Mouse (Mus musculus) kidney, postnatal 0 days (tissue): ENCODE measurements around the gene Tnnc1. TPM values are rescaled to one million over a fixed set of nuclear protein-coding genes. Genes with fewer than 3 reads are reported as not detected.

Experiments
- ATAC-seq: fragments of 200-750 bp; cut with Nextera tagmentation; replicated peaks from 2 replicates; pipeline ENCODE4 v1.8.0; 2017; ENCODE audit warnings: low read depth, moderate number of reproducible peaks, moderate TSS enrichment, moderate library complexity; ENCODE audit not compliant: low FRiP score
- DNase-seq: peaks from one replicate; pipeline ENCODE4 v3.0.0-alpha.2; 2016; ENCODE audit warnings: low spot score
- H3K27ac ChIP-seq: fragments of 300-500 bp; sonication (generic); 2 replicates; pipeline ENCODE4 v1.5.1; 2014; ENCODE audit warnings: mild to moderate bottlenecking
- H3K27me3 ChIP-seq: fragments of 300-500 bp; sonication (generic); 2 replicates; pipeline ENCODE4 v1.6.1; 2014; ENCODE audit warnings: low read length, mixed read lengths; ENCODE audit not compliant: insufficient read depth
- H3K36me3 ChIP-seq: fragments of 300-500 bp; sonication (generic); 2 replicates; pipeline ENCODE4 v1.6.1; 2014; ENCODE audit warnings: low read length, mixed read lengths; ENCODE audit not compliant: insufficient read depth
- H3K4me1 ChIP-seq: fragments of 300-500 bp; sonication (generic); replicated peaks from 2 replicates; pipeline ENCODE4 v1.6.1; 2014; ENCODE audit warnings: antibody characterized with exemption, low read length, mixed read lengths; ENCODE audit not compliant: insufficient read depth
- H3K4me2 ChIP-seq: fragments of 300-500 bp; sonication (generic); 2 replicates; pipeline ENCODE4 v1.6.1; 2014; ENCODE audit warnings: mild to moderate bottlenecking, low read length, moderate library complexity, mixed read lengths
- H3K4me3 ChIP-seq: fragments of 300-500 bp; sonication (generic); replicated peaks from 2 replicates; pipeline ENCODE4 v1.5.1; 2014; ENCODE audit warnings: low read depth, low read length
- H3K9ac ChIP-seq: fragments of 300-500 bp; sonication (generic); 2 replicates; pipeline ENCODE4 v1.6.1; 2014; ENCODE audit warnings: low read depth, low read length
- H3K9me3 ChIP-seq: fragments of 300-500 bp; sonication (generic); replicated peaks from 2 replicates; pipeline ENCODE4 v1.6.1; 2016; ENCODE audit warnings: low read length, inconsistent platforms, mixed read lengths
- CTCF ChIP-seq: IDR thresholded peaks from 2 replicates; pipeline ENCODE4 v1.5.1; 2016; ENCODE audit warnings: antibody characterized with exemption, low read depth, mild to moderate bottlenecking, moderate library complexity
- WGBS: fragments of 180-500 bp; shearing (Covaris S2); extraction: QIAGEN DNeasy Blood & Tissue Kit; methylation state at CpG from one replicate; pipeline ENCODE4 v1.1.7; 2014; 5-methylcytosine and 5-hydroxymethylcytosine counted together
- polyA plus RNA-seq: library from polyadenylated mRNA; unstranded; fragments of >200 nt; fragmentation: Nextera tagmentation; extraction: Ambion mirVana; gene quantifications from 2 replicates; pipeline ENCODE4 v1.2.1, GENCODE M21; 2015

The Tnnc1 gene
- polyA plus RNA-seq, 1 experiment from 2014 or later, result 0.95 TPM

- peak; percentile 49 for ATAC-seq
- peak; percentile 63 for DNase-seq
- H3K9ac ChIP-seq, result peak overlapping the region; percentile 91
- H3K4me3 ChIP-seq, result peak overlapping the region; percentile 83
- peaks cover 24% of the 10 kb centered on the region for H3K36me3 ChIP-seq
- H3K4me2 ChIP-seq, result peak overlapping the region; percentile 94
- H3K4me1 ChIP-seq, result peaks cover 12% of the 10 kb centered on the region
- H3K27me3 ChIP-seq, result no peaks in the 10 kb centered on the region
- under 1% methylated on average over 39 of the region's 39 CpGs for WGBS
- no peak for TF ChIP-seq CTCF
- H3K27ac ChIP-seq, result peak overlapping the region; percentile 90
- H3K9me3 ChIP-seq, result no peaks in the 10 kb centered on the region
Observed at GRCm38 (mm10) chr14:31205562-31206467, 2.3 kb upstream of the Tnnc1 start.

GRCm38 (mm10) chr14:31206472-31206981 lies 1.6 kb upstream of the Tnnc1 start:
- Histone ChIP-seq H3K9ac (peak overlapping the region; percentile 91), H3K36me3 (peaks cover 17% of the 10 kb centered on the region), H3K4me1 (peaks cover 12% of the 10 kb centered on the region), H3K27me3 (no peaks in the 10 kb centered on the region), H3K4me2 (peak overlapping the region; percentile 94), H3K9me3 (no peaks in the 10 kb centered on the region), H3K27ac (peak overlapping the region; percentile 90), H3K4me3 (peak overlapping the region; percentile 83)
- TF ChIP-seq CTCF, result no peak
- peak; percentile 62 for ATAC-seq
- peak; percentile 97 for DNase-seq
- WGBS, result under 1% methylated on average over 48 of the region's 48 CpGs

- H3K27me3 ChIP-seq, result no peaks in the 10 kb centered on the region
- no peak for ATAC-seq
- no peak overlapping the region for H3K27ac ChIP-seq
- H3K4me1 ChIP-seq, result peaks cover 12% of the 10 kb centered on the region
- peaks cover 11% of the 10 kb centered on the region for H3K36me3 ChIP-seq
- H3K9ac ChIP-seq, result peak overlapping the region; percentile 91
- no peak for TF ChIP-seq CTCF
- H3K4me2 ChIP-seq, result peak overlapping the region; percentile 94
- no peak for DNase-seq
- H3K9me3 ChIP-seq, result no peaks in the 10 kb centered on the region
- peak overlapping the region; percentile 83 for H3K4me3 ChIP-seq
- 79% methylated on average over 13 of the region's 13 CpGs for WGBS
Observed at GRCm38 (mm10) chr14:31207070-31207830, 862 bp upstream of the Tnnc1 start.

- DNase-seq (no peak), ATAC-seq (no peak)
- no peaks in the 10 kb centered on the region for H3K36me3 ChIP-seq
- H3K27me3 ChIP-seq, result no peaks in the 10 kb centered on the region
- H3K27ac ChIP-seq, result no peak overlapping the region
- no peak overlapping the region for H3K4me2 ChIP-seq
- no peak for TF ChIP-seq CTCF
- WGBS, result 66% methylated on average over 4 of the region's 4 CpGs
- H3K9me3 ChIP-seq, result no peaks in the 10 kb centered on the region
- peaks cover 11% of the 10 kb centered on the region for H3K4me1 ChIP-seq
- no peak overlapping the region for H3K9ac ChIP-seq
- no peak overlapping the region for H3K4me3 ChIP-seq
Observed at GRCm38 (mm10) chr14:31209133-31209557, 1.0 kb downstream of the Tnnc1 start.

GRCm38 (mm10) chr14:31211854-31212253 lies 3.7 kb downstream of the Tnnc1 start:
- Histone ChIP-seq H3K27me3 (no peaks in the 10 kb centered on the region), H3K9me3 (no peaks in the 10 kb centered on the region), H3K27ac (no peak overlapping the region), H3K9ac (no peak overlapping the region), H3K4me2 (no peak overlapping the region), H3K4me3 (no peak overlapping the region), H3K36me3 (no peaks in the 10 kb centered on the region), H3K4me1 (no peaks in the 10 kb centered on the region)
- ATAC-seq (no peak), DNase-seq (no peak)
- no peak for TF ChIP-seq CTCF
- WGBS, result 89% methylated on average over 6 of the region's 6 CpGs

- Histone ChIP-seq H3K27ac (no peak overlapping the region), H3K36me3 (no peaks in the 10 kb centered on the region), H3K27me3 (no peaks in the 10 kb centered on the region), H3K9me3 (no peaks in the 10 kb centered on the region), H3K4me2 (no peak overlapping the region), H3K4me3 (no peak overlapping the region), H3K9ac (0 out of 2 replicates have a peak overlapping the region, but pooled peaks have one; percentile 18), H3K4me1 (no peaks in the 10 kb centered on the region)
- DNase-seq (no peak), ATAC-seq (no peak)
- no peak for TF ChIP-seq CTCF
- 77% methylated on average over 3 of the region's 3 CpGs for WGBS
Observed at GRCm38 (mm10) chr14:31212499-31212898, 4.4 kb downstream of the Tnnc1 start.
